Mouse (Mus musculus) embryonic facial prominence, embryonic 12.5 days (tissue): ENCODE data around the gene 1700020A23Rik. TPM values are rescaled to one million over a fixed set of nuclear protein-coding genes. Genes with fewer than 3 reads are reported as not detected.

Experiments
- ATAC-seq: fragments of 200-750 bp; cut with Nextera tagmentation; 2 replicates; pipeline ENCODE4 v1.8.0; 2017; ENCODE audit not compliant: insufficient number of reproducible peaks, insufficient read depth, low FRiP score, low TSS enrichment
- H3K27ac ChIP-seq: fragments of 300-500 bp; sonication (generic); 2 replicates; pipeline ENCODE4 v1.5.1; 2016; ENCODE audit warnings: mild to moderate bottlenecking
- H3K27me3 ChIP-seq: fragments of 300-500 bp; sonication (generic); 2 replicates; pipeline ENCODE4 v1.6.1; 2016; ENCODE audit warnings: mild to moderate bottlenecking, moderate library complexity
- H3K36me3 ChIP-seq: fragments of 300-500 bp; sonication (generic); 2 replicates; pipeline ENCODE4 v1.6.1; 2016; ENCODE audit warnings: mild to moderate bottlenecking
- H3K4me1 ChIP-seq: fragments of 300-500 bp; sonication (generic); 2 replicates; pipeline ENCODE4 v1.6.1; 2016
- H3K4me2 ChIP-seq: fragments of 300-500 bp; sonication (generic); replicated peaks from 2 replicates; pipeline ENCODE4 v1.6.1; 2016; ENCODE audit warnings: mild to moderate bottlenecking, moderate library complexity
- H3K4me3 ChIP-seq: fragments of 300-500 bp; sonication (generic); 2 replicates; pipeline ENCODE4 v1.5.1; 2016; ENCODE audit warnings: mild to moderate bottlenecking
- H3K9ac ChIP-seq: fragments of 300-500 bp; sonication (generic); 2 replicates; pipeline ENCODE4 v1.6.1; 2016; ENCODE audit warnings: mild to moderate bottlenecking, moderate library complexity
- H3K9me3 ChIP-seq: fragments of 300-500 bp; sonication (generic); 2 replicates; pipeline ENCODE4 v1.6.1; 2016; ENCODE audit warnings: mild to moderate bottlenecking, moderate library complexity
- WGBS: fragments of 180-500 bp; shearing (Covaris S2); methylation state at CpG from one replicate; pipeline ENCODE4 v1.1.7; 2016; 5-methylcytosine and 5-hydroxymethylcytosine counted together
- polyA plus RNA-seq: library from polyadenylated mRNA; unstranded; fragments of >200 nt; fragmentation: Nextera tagmentation; extraction: Ambion mirVana; gene quantifications from 2 replicates; pipeline ENCODE4 v1.2.1, GENCODE M21; 2016

Gene 1700020A23Rik
- polyA plus RNA-seq, 1 experiment from 2014 or later: not detected

- Histone ChIP-seq H3K36me3 (peaks cover 7% of the 10 kb centered on the region), H3K9ac (no peak overlapping the region), H3K9me3 (no peaks in the 10 kb centered on the region), H3K4me1 (no peaks in the 10 kb centered on the region), H3K4me2 (no peak overlapping the region), H3K4me3 (no peak overlapping the region), H3K27me3 (no peaks in the 10 kb centered on the region), H3K27ac (no peak overlapping the region)
- 75% methylated on average over 6 of the region's 6 CpGs for WGBS
- no peak for ATAC-seq
Measured at GRCm38 (mm10) chr2:130414094-130414856, 9.2 kb downstream of the 1700020A23Rik start.

- Histone ChIP-seq H3K36me3 (peaks cover 19% of the 10 kb centered on the region), H3K4me2 (no peak overlapping the region), H3K9me3 (no peaks in the 10 kb centered on the region), H3K27me3 (no peaks in the 10 kb centered on the region), H3K4me3 (no peak overlapping the region), H3K9ac (no peak overlapping the region), H3K27ac (no peak overlapping the region), H3K4me1 (peaks cover 13% of the 10 kb centered on the region)
- 96% methylated on average over 26 of the region's 26 CpGs for WGBS
- no peak for ATAC-seq
Measured at GRCm38 (mm10) chr2:130421781-130422620, 16.9 kb downstream of the 1700020A23Rik start.

- Histone ChIP-seq H3K4me1 (peaks cover 13% of the 10 kb centered on the region), H3K9ac (peak overlapping the region; percentile 91), H3K4me3 (peak overlapping the region; percentile 90), H3K27ac (peak overlapping the region; percentile 83), H3K4me2 (peak overlapping the region; percentile 75), H3K36me3 (peaks cover 18% of the 10 kb centered on the region), H3K9me3 (no peaks in the 10 kb centered on the region), H3K27me3 (no peaks in the 10 kb centered on the region)
- peak; percentile 77 for ATAC-seq
- 16% methylated on average over 49 of the region's 49 CpGs for WGBS
Measured at GRCm38 (mm10) chr2:130423397-130424125, 18.5 kb downstream of the 1700020A23Rik start.

GRCm38 (mm10) chr2:130424126-130424853, 19.2 kb downstream of the 1700020A23Rik start, which contains the start of the genes Vps16 and Pced1a:
TSS of gene Vps16 (plus strand) at chr2:130424339.
TSS of gene Pced1a (minus strand) at chr2:130424701.
- H3K9ac ChIP-seq: peak within 1 kb of the TSS; percentile 91
- H3K27me3 ChIP-seq: no peaks in the 10 kb centered on the region
- WGBS: under 1% methylated on average over 58 of the region's 58 CpGs
- H3K36me3 ChIP-seq: 0 out of 2 replicates have a peak, but pooled peaks cover 12% of the 10 kb centered on the region
- peak within 1 kb of the TSS; percentile 83 for H3K27ac ChIP-seq
- H3K4me2 ChIP-seq: peak within 1 kb of the TSS; percentile 75
- H3K9me3 ChIP-seq: no peaks in the 10 kb centered on the region
- peak within 1 kb of the TSS; percentile 90 for H3K4me3 ChIP-seq
- peaks cover 13% of the 10 kb centered on the region for H3K4me1 ChIP-seq
- peak; percentile 91 for ATAC-seq

- H3K27me3 ChIP-seq: no peaks in the 10 kb centered on the region
- ATAC-seq: no peak
- peaks cover 13% of the 10 kb centered on the region for H3K4me1 ChIP-seq
- 53% methylated on average over 5 of the region's 5 CpGs for WGBS
- H3K36me3 ChIP-seq: 0 out of 2 replicates have a peak, but pooled peaks cover 12% of the 10 kb centered on the region
- H3K4me3 ChIP-seq: peak overlapping the region; percentile 90
- H3K9me3 ChIP-seq: no peaks in the 10 kb centered on the region
- H3K4me2 ChIP-seq: peak overlapping the region; percentile 75
- H3K9ac ChIP-seq: peak overlapping the region; percentile 91
- 0 out of 2 replicates have a peak overlapping the region, but pooled peaks have one; percentile 12 for H3K27ac ChIP-seq
Measured at GRCm38 (mm10) chr2:130425112-130425511, 20.1 kb downstream of the 1700020A23Rik start.

GRCm38 (mm10) chr2:130429851-130430250, 24.8 kb downstream of the 1700020A23Rik start:
- Histone ChIP-seq H3K9ac (no peak overlapping the region), H3K9me3 (no peaks in the 10 kb centered on the region), H3K36me3 (peaks cover 4% of the 10 kb centered on the region; the same call in 1 of the 2 replicates), H3K27ac (no peak overlapping the region), H3K4me2 (no peak overlapping the region), H3K4me3 (no peak overlapping the region), H3K4me1 (peaks cover 8% of the 10 kb centered on the region), H3K27me3 (no peaks in the 10 kb centered on the region)
- 68% methylated on average over 2 of the region's 2 CpGs for WGBS
- no peak for ATAC-seq

GRCm38 (mm10) chr2:130430484-130430883, 25.4 kb downstream of the 1700020A23Rik start:
- Histone ChIP-seq H3K27ac (no peak overlapping the region), H3K9ac (no peak overlapping the region), H3K4me2 (no peak overlapping the region), H3K9me3 (no peaks in the 10 kb centered on the region), H3K36me3 (peaks cover 4% of the 10 kb centered on the region; the same call in 1 of the 2 replicates), H3K4me3 (no peak overlapping the region), H3K27me3 (no peaks in the 10 kb centered on the region), H3K4me1 (peaks cover 2% of the 10 kb centered on the region)
- ATAC-seq: no peak
- WGBS: 83% methylated on average over 3 of the region's 3 CpGs

- Histone ChIP-seq H3K4me1 (no peaks in the 10 kb centered on the region), H3K27ac (no peak overlapping the region), H3K9me3 (no peaks in the 10 kb centered on the region), H3K27me3 (no peaks in the 10 kb centered on the region), H3K4me3 (no peak overlapping the region), H3K4me2 (no peak overlapping the region), H3K9ac (no peak overlapping the region), H3K36me3 (peaks cover 8% of the 10 kb centered on the region)
- no peak for ATAC-seq
- 89% methylated on average over 3 of the region's 3 CpGs for WGBS
Measured at GRCm38 (mm10) chr2:130432157-130432556, 27.1 kb downstream of the 1700020A23Rik start.

- H3K4me1 ChIP-seq: no peaks in the 10 kb centered on the region
- ATAC-seq: no peak
- 21% methylated on average over 4 of the region's 4 CpGs for WGBS
Measured at GRCm38 (mm10) chr2:130433152-130433551, 28.1 kb downstream of the 1700020A23Rik start.

GRCm38 (mm10) chr2:130436769-130437168, 31.7 kb downstream of the 1700020A23Rik start:
- Histone ChIP-seq H3K4me3 (no peak overlapping the region), H3K27ac (no peak overlapping the region), H3K4me1 (no peaks in the 10 kb centered on the region), H3K36me3 (peaks cover 49% of the 10 kb centered on the region), H3K4me2 (no peak overlapping the region), H3K27me3 (no peaks in the 10 kb centered on the region), H3K9ac (no peak overlapping the region), H3K9me3 (no peaks in the 10 kb centered on the region)
- 84% methylated on average over 1 of the region's 1 CpGs for WGBS
- ATAC-seq: no peak

More at GRCm38 (mm10) chr2:130433152-130433551, 28.1 kb downstream of the 1700020A23Rik start:
- H3K27ac ChIP-seq: no peak overlapping the region
- H3K9me3 ChIP-seq: no peaks in the 10 kb centered on the region
- H3K4me3 ChIP-seq: no peak overlapping the region
- no peak overlapping the region for H3K4me2 ChIP-seq
- no peaks in the 10 kb centered on the region for H3K27me3 ChIP-seq
- H3K36me3 ChIP-seq: peaks cover 15% of the 10 kb centered on the region
- H3K9ac ChIP-seq: no peak overlapping the region
